Mouse (Mus musculus) spleen, embryonic (tissue): ENCODE data around the gene Arrb1.

Experiments
- CTCF ChIA-PET: fragments of 350-600 bp; sonication (Branson Sonifier 250); formaldehyde crosslinking; loops from one replicate; lab custom pipeline; 2022; lab: Charles Lee

The Arrb1 gene

DNA sequence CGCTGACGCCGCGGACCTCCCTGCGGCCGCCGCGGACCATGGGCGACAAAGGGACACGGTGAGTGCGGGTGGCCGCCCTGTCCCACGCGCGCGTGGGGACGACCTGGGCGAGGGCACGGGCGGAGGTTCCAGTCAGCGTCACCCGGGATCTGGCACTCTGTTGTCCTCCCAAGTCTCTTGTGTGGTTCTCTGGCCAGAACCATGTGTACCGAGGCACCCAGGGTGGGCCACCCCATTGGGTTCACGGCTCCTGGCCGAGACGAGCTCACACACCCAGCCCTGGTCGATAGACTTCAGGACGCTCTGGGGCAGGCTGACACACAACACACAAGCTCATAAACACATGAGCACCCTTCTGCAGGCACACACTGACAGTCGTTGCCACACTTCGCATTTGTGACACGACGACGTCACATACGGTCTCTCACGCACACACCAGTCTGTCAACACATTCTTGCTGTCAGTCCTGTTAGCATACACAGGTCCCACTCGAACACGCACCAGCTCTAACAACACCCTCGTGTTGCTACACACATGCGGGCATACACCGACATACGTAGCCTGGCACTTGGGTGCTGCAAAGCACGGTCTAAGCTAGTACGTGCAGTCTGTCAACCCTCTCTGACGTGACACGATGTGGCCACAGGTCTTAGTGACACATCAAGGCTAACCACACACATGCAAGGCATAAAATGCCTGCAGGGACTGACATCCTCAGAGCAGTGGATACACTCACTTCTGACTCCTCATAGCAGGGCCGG lies 655 bp downstream of the Arrb1 start:
- CTCF ChIA-PET = interaction anchor here (0.5 to 0.6 kb wide), 2 partner anchors 11 to 574 kb away, joined by 3 to 4 read pairs; no protein-coding TSS in a partner anchor

DNA sequence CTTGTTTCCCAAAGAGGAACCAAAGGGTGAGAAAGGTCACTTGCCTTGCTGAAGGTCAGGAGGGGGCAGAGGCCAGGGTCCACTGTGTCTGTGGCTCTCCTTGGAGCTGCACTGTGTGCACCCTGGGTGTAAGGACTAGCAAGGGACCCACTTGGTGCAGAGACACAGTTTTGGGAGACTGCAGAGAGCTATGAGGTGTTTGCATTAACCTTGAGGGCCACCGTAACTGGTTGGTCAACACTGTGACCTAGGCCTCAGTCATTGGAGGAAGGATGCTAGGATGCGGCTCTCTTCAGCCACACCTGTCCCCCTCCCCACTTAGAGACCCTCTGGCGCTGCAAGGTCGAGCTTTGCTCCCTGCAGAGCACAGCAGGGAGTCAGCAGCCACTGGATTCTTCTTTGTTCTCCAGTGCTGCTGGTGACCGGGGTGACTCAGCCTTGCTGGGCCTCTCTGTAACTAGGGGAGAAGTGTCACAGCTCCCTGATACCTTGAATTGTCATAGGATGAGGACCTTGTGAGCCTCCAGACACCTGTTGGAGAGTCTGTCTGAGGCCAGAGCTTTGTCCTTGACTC lies 2.0 kb downstream of the Arrb1 start:
- CTCF ChIA-PET = interaction anchor here (0.6 kb wide), 1 partner anchor 52 kb away, joined by 5 read pairs; no protein-coding TSS in a partner anchor

DNA sequence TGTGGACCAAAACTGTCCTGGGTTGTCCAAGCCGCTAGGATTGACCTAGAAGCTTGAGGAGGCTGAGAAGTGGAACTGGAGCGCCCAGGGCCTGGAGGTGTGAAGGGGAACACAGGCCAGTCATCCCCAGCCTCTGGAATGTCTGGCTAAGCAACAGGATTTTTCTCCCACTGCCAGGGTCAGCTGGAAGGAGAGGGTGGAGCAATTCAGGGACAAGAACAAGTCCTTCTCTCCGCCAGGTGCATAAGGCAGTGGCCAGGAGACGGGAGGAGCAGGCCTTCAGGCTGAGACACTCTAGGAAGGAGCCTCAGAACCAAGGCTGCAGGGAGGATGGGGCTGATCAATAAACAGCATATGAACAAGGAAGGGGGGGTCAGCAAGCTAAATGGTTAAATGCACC lies 3.2 kb downstream of the Arrb1 start:
- CTCF ChIA-PET = no interaction called here

GRCm38 (mm10) chr7:99539201-99539891 lies 4.1 kb downstream of the Arrb1 start:
- CTCF ChIA-PET = interaction anchor here (0.7 to 1.0 kb wide), 2 partner anchors 39 to 52 kb away, joined by 3 to 19 read pairs; no protein-coding TSS in a partner anchor

DNA sequence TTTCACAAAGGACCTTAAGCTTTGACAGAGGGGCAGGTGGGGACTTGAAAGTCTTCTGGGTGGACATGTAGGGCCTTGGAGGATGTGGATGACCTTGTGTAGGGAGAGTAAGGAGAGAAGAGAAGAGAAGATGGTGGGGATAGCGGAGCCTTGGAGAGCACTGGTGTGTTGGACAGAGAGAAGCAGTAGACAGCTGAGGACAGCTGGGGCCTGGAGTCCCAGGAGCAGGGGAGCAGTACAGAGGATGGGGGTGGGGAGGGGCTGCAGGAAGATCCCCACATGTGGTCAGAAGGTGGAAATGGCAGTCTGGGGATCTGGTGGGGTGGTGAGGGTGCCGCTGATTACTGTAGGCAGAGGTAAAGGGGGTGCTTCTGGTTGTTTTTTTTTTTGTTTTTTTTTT lies 4.8 kb downstream of the Arrb1 start:
- CTCF ChIA-PET = interaction anchor here (0.7 to 1.0 kb wide), 2 partner anchors 40 to 51 kb away, joined by 3 to 19 read pairs; no protein-coding TSS in a partner anchor

DNA sequence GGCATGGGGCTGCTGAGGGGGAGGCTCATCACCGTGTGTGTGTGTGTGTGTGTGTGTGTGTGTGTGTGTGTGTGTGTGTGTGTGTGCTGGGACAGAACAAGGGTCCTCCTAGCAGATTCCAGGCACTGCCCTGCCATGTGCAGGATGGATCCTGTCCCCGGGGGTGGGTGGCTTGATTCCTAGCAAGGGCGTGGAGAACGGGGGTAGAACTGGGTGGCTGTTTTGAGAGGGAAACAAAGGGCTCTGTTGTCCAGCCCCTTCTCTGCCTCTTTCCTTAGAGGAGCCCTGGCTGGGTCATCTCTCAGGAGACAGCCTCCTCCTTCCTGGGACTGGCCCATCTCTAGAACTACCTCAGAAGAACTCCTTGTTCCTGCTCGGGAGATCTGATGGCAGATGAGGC lies 5.9 kb downstream of the Arrb1 start:
- CTCF ChIA-PET = interaction anchor here (0.7 kb wide), 1 partner anchor 359 kb away, joined by 11 read pairs; no protein-coding TSS in a partner anchor

DNA sequence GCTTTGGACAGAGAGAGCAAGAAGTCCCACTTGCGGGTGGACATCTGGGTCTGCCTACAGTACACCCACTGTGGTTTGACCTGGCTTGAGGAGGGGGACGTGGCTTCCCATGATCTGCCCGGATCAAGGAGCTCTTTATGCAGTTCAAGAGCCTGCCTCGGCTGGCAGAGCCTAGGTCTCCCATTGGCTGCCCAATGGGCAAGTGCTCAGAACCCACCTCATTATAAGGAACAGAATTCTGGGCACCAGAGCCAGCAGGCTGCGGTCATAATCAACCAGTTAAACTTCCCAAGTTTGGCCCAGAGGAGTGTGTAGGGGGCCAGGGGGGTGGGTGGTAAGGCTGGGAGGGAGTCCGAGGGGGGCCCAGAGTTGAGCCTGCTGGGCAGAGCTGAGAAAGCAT lies 9.0 kb downstream of the Arrb1 start:
- CTCF ChIA-PET = no interaction called here

DNA sequence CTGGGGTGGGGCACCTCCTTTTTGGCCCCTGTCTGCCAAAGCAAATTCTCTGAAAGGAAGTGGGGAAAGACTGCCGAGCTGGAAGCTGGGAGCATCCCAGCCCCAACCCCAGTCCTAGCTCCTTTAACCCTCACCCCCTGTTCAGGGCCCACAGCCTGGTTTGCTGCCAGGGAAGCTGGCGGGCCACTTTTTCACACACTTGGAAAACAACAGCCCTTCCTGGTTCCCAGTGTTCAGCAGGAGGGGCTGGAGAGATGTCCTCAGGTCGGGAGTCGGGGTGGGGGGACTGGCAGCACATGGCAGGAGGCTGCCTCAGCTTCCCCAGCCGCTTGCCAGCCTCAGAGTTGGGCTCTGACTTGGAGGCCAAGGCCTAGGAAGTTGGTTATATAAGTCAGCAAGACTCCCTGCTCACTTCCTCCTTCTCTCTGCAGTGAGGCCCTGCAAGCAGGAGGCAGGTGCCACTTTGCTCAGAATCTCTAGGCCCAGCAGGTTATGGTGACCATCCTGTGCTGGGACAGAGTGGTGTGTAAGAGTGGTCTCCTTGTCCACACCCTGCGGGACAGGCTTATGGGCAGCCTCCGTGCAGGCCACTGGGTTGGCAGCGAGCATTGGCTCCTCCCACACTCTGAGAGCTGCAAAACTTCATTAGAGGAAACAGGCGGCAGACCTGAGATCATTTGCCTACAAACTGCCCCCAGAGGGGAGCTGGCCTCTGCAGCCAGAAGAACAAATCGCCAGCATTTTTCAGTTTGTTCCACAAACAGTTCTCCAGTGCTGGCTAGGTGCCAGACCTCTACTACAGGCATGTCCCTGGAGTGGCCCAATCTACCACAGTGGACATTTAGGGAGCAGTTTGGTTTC lies 10.8 kb downstream of the Arrb1 start:
- CTCF ChIA-PET = interaction anchor here (0.7 to 1.1 kb wide), 2 partner anchors 10 to 12 kb away, joined by 3 read pairs; no protein-coding TSS in a partner anchor

DNA sequence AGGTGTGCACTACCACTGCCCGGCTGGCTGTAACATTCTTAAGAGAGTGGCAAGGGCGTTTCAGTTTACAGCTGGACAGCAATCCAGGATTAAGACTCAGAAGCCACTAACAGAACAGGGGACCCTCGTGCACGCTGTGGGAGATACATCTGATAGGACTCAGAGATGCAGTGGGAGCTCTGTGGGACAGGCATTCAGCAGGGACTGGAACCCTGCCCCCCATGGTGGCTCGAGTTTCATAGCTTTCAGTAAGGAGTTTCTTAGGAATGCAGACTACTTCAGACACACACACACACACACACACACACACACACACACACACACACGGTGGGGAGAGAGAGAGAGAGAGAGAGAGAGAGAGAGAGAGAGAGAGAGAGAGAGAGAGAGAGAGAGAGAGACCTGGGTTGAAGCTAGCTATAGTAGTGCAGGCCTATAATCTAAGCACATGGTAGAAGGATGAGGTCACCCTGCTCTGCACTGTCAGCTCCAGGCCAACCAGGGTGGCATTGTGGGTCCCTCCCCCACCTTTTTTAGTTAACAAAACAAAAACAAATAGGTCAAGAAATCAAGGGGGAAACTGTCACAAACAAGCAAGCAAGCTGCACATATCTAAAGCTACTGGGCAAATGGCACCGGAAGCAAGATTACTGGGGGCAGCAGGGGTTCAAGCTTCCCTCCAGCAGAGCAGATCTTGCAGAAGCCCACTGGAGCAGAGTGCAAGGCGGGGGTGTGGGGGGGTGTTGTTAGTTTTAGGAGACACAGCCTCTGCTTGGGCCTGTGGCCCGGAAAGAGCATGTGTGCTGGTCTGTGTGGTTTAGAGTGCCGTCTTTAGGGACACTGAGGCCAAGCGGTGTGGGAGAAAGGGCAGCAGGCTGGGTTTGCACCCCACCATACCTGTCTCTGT lies 12.6 kb downstream of the Arrb1 start:
- CTCF ChIA-PET = interaction anchor here (0.6 to 1.1 kb wide), 3 partner anchors 8 to 48 kb away, joined by 3 to 5 read pairs (median 4); no protein-coding TSS in a partner anchor

GRCm38 (mm10) chr7:99549668-99550067 lies 14.4 kb downstream of the Arrb1 start:
- CTCF ChIA-PET = no interaction called here

DNA sequence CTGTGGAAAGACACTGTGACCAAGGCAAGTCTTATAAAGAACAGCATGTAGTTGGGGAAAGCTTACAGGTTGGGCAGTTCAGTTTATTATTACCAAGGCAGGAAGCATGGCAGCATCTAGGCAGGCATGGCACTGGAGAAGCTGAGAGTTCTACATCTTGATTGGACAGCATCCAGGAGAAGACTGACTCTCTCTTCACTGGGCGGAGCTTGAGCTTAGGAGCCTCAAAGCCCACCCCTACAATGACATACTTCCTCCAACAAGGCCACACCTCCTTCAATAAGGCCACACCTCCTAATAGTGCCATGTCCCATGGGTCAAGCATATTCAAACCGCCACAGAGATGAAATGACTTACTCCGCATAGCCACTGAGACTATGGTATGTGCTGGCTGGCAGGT lies 16.4 kb downstream of the Arrb1 start:
- CTCF ChIA-PET = no interaction called here

- CTCF ChIA-PET = no interaction called here
These were observed 18.1 kb downstream of the Arrb1 start for GRCm38 (mm10) chr7:99553222-99553884.

DNA sequence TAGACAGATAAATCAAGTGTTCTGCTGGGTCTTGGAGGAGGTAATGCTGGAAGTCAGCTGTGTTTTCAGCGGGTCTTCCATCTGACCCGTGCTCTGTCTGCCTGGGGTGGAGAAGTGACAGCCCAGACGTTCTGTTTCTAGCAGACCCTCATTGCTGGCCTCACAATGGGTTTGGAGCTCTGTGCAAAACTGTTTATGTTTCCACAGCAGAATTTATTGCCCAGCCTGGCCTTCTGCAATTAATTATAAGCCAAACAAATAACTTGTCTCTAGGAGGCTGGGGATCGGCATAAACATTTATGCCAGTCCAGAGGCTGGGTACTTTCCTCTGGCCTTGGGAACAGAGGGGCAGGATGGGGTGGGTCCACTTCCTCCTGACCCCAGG lies 18.6 kb downstream of the Arrb1 start:
- CTCF ChIA-PET = no interaction called here

- CTCF ChIA-PET = interaction anchor here (0.6 to 1.8 kb wide), 6 partner anchors 8 to 1019 kb away, joined by 3 to 12 read pairs (median 3); no protein-coding TSS in a partner anchor
These were observed 20.6 kb downstream of the Arrb1 start for GRCm38 (mm10) chr7:99555862-99556261.

GRCm38 (mm10) chr7:99559091-99559490 lies 23.8 kb downstream of the Arrb1 start:
- CTCF ChIA-PET = no interaction called here

DNA sequence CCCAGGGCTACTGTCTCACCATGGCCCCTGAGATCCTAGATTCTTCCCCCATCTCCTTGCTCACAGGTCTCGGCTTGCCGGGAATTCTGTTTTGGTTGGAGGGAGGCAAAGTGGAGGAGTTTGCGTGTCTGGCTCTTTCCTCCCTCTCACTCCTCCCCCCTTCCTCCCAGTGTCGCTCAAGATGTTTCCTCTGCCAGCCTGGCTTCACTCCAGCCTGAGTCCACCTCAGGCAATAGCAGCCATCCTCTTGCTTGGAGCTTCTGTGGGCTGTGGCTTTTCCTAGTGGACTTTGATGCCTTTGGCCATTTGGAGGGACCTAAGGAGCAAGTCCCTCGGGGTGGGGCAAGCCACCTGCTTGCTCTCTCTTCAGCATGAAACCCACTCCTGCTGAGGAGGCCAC lies 27.2 kb downstream of the Arrb1 start:
- CTCF ChIA-PET = no interaction called here

- CTCF ChIA-PET = no interaction called here
These were observed 28.0 kb downstream of the Arrb1 start for GRCm38 (mm10) chr7:99563224-99563623.

DNA sequence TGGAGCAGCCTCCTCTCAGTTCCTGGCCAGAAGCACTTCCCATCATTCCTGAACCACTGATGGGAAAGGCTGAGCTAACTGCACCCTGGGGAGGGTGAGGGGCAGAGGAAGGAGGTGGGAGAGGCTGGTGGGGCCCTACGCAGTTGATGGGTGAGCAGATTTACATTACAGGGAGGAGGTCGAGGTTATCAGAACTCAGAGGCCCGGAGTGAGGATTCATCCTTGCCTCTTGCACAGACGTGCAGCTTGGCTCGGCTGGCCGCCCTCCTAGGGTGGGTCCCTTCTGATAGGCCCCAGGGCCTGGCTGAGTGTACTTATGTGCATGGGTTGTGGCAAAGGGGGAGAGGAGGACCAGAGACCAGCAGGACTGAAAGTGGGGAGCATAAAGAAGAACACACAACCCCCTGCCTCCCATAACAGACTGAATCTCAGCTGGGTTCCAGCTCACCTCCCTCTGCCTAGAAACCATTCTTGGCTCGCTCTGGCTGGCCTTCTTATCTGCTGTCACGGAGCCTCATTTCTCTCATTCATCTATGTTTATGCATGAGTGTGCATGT lies 30.1 kb downstream of the Arrb1 start:
- CTCF ChIA-PET = no interaction called here

GRCm38 (mm10) chr7:99570680-99571079 lies 35.4 kb downstream of the Arrb1 start:
- CTCF ChIA-PET = no interaction called here
